Mouse (Mus musculus): Measurements from ENCODE around the gene Psma4.

Psma4 gene

DNA sequence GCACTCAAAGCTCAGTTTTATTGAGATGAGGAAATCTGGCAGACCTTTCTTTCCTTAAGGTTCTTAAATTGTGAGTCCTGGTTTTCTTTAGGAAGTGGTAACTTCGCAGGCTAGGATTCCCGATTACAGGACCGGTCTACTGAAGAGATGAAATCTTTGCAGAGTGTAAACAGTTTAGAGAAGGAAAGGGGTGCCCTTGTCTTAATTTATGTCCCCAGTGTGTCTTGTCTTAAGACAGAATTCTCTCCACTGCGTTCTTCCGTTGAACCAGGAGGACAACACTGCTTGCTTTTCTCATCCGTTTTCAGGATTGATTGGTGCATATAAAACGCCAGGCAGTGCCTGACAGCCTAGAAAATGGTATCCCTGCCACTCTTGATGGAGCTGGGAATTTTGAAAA is 31.8 kb downstream of the Psma4 start:
- in situ Hi-C loops (cut with MboI, MseI): no loop called here

DNA sequence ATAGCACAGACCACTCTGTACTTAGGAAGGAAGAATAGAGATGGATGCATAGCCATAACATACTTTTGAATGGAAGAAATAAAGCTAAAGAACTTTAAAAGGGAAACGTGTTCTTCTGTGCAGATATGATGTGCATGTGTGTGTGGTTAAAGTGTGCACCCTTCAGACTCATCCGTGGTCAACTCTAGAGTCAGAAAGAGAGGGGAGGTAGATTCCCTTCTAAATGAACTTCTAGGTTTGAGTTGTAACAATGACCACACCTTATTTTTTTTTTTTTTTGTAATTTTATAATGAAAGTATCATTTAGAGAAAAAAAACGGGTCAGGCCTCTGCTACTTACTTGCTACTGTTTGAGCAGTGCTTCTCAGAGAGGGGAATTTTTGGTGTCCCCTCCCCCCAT is 39.8 kb downstream of the Psma4 start:
- in situ Hi-C loops (cut with MboI, MseI): no loop called here

DNA sequence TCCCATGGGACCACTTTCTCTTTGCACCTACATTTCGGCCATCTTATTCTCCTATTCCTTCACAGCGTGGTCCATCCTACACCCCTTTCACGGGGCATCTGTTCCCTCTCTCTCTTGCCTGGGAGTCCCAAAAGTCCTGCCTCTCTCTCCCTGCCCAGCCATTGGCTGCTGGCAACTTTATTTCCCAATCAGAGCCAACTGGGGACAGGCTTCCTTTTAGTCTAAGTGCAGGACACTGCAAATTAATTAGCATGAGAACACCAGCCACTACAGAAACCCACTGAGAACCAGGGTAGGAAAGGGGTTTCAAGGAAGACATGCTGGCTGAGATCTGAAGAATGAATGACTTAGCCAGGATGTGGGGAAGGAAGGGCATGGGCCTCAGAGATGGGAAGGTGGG is 43.8 kb downstream of the Psma4 start:
- in situ Hi-C loops (cut with MboI, MseI): no loop called here

DNA sequence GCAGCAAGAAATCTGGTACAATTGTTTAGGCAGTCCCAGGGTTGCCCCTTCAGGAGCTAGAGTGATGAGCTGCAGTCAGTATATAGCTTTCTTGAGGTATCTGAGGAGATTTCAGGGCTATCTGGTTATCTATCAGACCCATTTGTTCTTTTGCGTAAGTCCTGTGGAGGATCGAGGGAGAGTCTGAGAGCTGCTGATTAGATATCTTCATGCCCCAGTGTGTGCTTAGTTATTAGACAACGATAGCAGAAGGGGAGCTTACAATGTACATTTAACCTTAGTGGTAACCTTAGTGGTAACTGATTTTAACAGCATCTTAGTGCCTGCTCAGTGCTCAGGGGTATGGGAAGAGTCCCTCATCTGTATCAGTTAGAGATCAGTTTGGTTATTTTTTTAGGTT is 45.1 kb downstream of the Psma4 start:
- in situ Hi-C loops (cut with MboI, MseI): no loop called here

DNA sequence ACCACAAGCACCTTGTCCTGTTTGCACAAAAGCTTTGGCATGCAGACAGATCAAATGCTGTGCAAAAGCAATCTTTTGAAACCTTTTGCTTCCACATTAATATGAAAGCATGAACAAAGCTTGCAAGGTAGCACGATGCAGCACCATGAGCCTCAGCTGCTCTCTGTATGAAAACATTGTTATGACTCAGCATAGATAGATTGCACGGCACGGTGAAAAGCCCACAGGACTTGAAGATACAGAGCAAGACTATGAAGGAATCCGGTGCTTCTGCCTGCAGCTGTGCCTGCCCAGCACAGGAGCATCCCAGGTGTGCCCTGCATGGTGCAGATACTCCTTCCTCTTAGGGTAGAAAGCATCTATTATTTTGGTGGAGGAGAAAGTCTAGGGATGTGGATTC is 53.0 kb downstream of the Psma4 start:
- in situ Hi-C loops (cut with MboI, MseI): no loop called here

Measured in T-helper 2 cell (primary cell).